8 mouse cellular contexts compared by ENCODE assay signal in the genomic region with DNA sequence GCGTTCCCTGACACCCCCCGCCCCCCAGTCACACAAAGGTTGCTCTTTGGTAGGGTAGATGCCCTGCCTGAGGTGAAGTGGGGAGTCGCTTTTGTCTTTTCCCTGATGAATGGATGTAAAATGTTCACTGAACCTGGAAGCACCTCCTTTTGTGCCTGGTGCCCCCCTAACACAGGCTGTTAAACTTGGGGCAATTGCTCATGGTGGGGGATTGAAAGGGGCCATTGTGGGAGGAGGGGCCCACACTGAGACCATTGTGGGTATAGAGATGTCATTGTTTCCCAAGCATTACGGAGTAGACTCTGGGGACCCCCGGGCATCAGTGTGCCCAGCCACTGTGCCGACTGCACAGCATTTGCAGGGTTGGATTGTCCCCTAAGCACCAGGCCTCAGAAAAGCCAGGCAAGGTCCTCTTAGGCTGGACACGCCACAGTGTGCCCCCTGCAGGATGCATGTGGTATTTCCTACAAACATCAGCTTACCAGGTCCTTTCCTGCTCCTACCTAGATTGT.
DNase-seq lines count a peak whose midpoint lies in the region; ATAC-seq and TF ChIP-seq lines count a peak whose summit lies in the region.

No protein-coding gene starts in this region.

- intact Hi-C loops in heart, postnatal 36 days (cut with DNase I) = loop anchor here (2.0 to 10.0 kb wide), 4 partner anchors 135 to 543 kb away; no protein-coding TSS in a partner anchor

- ATAC-seq in erythroid progenitor cell, adult 5-6 weeks (replicated peaks; ENCODE audit: low FRiP score, poor library complexity, severe bottlenecking) = peak; percentile 77
- peak; percentile 31; the same call in 1 of the 2 replicates for ATAC-seq in lung, embryonic 16.5 days (ENCODE audit: low read depth)

- WGBS in bone marrow, adult 2 months = 71% methylated on average over 7 of the region's 7 CpGs
- WGBS in lung, embryonic 16.5 days = 73% methylated on average over 7 of the region's 7 CpGs

- no peaks in the 10 kb centered on the region for H3K4me1 ChIP-seq in ES-Bruce4 (ENCODE audit: control insufficient read depth, insufficient read depth, low read length)
- H3K4me1 ChIP-seq in bone marrow, adult 2 months (ENCODE audit: control insufficient read depth, insufficient read depth, low read length) = no peaks in the 10 kb centered on the region
- no peaks in the 10 kb centered on the region for H3K4me1 ChIP-seq in lung, embryonic 16.5 days (replicated peaks; ENCODE audit: control insufficient read depth, insufficient read depth, low read length)

- TF ChIP-seq CTCF in ES-Bruce4 (IDR thresholded peaks at IDR 0.05; ENCODE audit: low read depth, low read length) = peak; percentile 85
- peak; percentile 86 for TF ChIP-seq CTCF in bone marrow, adult 2 months (IDR thresholded peaks at IDR 0.05; ENCODE audit: control insufficient read depth, insufficient read depth, low read length)
- peak; percentile 89 for TF ChIP-seq CTCF in layer of hippocampus, adult 2 months (conservative IDR thresholded peaks at IDR 0.05)

- DNase-seq in heart, postnatal 36 days = peak; percentile 66 to 76
- DNase-seq in layer of hippocampus, adult 2 months (ENCODE audit: low spot score in 2 of 2) = peak; percentile 39 to 42
- DNase-seq in retina, embryonic 14.5 days (ENCODE audit: low spot score) = peak; percentile 82
- DNase-seq in thymus, postnatal 36 days = peak; percentile 45 to 55

- TF ChIP-seq EP300 in ES-Bruce4 (IDR thresholded peaks at IDR 0.05; ENCODE audit: insufficient read depth, low read depth, low read length) = no peak

- no peak overlapping the region for H3K9ac ChIP-seq in ES-Bruce4 (ENCODE audit: low read depth, poor library complexity, severe bottlenecking)
- H3K9ac ChIP-seq in lung, embryonic 16.5 days (ENCODE audit: low read length) = no peak overlapping the region

- H3K27ac ChIP-seq in ES-Bruce4 (ENCODE audit: insufficient read depth, low read length) = no peak overlapping the region
- no peak overlapping the region for H3K27ac ChIP-seq in bone marrow, adult 2 months (ENCODE audit: control insufficient read depth, insufficient read depth, low read depth, low read length, poor library complexity)
- no peak overlapping the region for H3K27ac ChIP-seq in layer of hippocampus, adult 2 months
- H3K27ac ChIP-seq in lung, embryonic 16.5 days (ENCODE audit: low read length) = no peak overlapping the region

- H3K27me3 ChIP-seq in ES-Bruce4 (ENCODE audit: control insufficient read depth, insufficient read depth, low read length, poor library complexity, severe bottlenecking) = no peaks in the 10 kb centered on the region
- no peaks in the 10 kb centered on the region for H3K27me3 ChIP-seq in lung, embryonic 16.5 days (ENCODE audit: control insufficient read depth, insufficient read depth, low read depth, low read length)

- H3K36me3 ChIP-seq in ES-Bruce4 (ENCODE audit: control insufficient read depth, insufficient read depth, low read length, poor library complexity, severe bottlenecking) = no peaks in the 10 kb centered on the region
- H3K36me3 ChIP-seq in lung, embryonic 16.5 days (ENCODE audit: control insufficient read depth, insufficient read depth, low read length) = no peaks in the 10 kb centered on the region

- H3K4me3 ChIP-seq in ES-Bruce4 (ENCODE audit: low read depth, low read length) = no peak overlapping the region
- H3K4me3 ChIP-seq in bone marrow, adult 2 months (replicated peaks; ENCODE audit: control insufficient read depth, low read depth, low read length) = no peak overlapping the region
- no peak overlapping the region for H3K4me3 ChIP-seq in layer of hippocampus, adult 2 months
- H3K4me3 ChIP-seq in lung, embryonic 16.5 days (ENCODE audit: low read length) = no peak overlapping the region

- no peak for TF ChIP-seq POLR2A in ES-Bruce4 (IDR thresholded peaks at IDR 0.05; ENCODE audit: insufficient read depth, low read length)
- no peak for TF ChIP-seq POLR2A in bone marrow, adult 2 months (IDR thresholded peaks at IDR 0.05; ENCODE audit: borderline replicate concordance, control insufficient read depth, low read depth, low read length)

- H3K9me3 ChIP-seq in ES-Bruce4 (replicated peaks; ENCODE audit: control insufficient read depth, insufficient read depth, low read length, poor library complexity, severe bottlenecking) = no peaks in the 10 kb centered on the region
- no peaks in the 10 kb centered on the region for H3K9me3 ChIP-seq in lung, embryonic 16.5 days (ENCODE audit: control insufficient read depth, low read length)

- no peak overlapping the region for H3K4me2 ChIP-seq in lung, embryonic 16.5 days (ENCODE audit: low read depth, low read length)
